Mouse (Mus musculus) testis, adult 2 months (tissue): ENCODE measurements around the gene Gm20388.

ENCODE experiments used
- CTCF ChIP-seq: fragments of 200-500 bp; IDR thresholded peaks from 2 replicates; pipeline ENCODE4 v1.5.1; 2012; ENCODE audit warnings: low read depth, mild to moderate bottlenecking, inconsistent platforms, low read length, moderate library complexity; ENCODE audit not compliant: control insufficient read depth, insufficient read depth, insufficient replicate concordance
- POLR2A ChIP-seq: fragments of 200-500 bp; IDR thresholded peaks from 2 replicates; pipeline ENCODE4 v1.6.1; 2012; ENCODE audit warnings: low read depth, mild to moderate bottlenecking, inconsistent platforms, low read length, moderate library complexity; ENCODE audit not compliant: control insufficient read depth

DNA sequence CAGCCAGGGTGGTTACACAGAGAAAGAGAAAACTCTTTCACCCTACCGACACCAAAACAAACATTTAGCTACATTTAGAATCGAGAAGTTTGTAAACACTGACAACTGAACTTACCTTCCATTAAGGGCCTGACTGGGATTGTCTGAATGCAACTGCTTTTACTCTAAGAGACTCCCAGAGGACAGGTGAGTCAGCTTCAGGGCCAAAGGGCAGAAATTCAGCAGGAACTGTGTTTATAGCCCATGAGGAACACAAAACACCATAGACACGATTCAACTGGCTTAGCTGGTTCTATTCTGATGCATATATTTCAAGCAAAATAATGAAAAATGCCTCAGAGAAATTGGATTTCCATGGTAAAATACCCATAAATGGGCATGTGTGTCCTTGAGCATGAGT lies 4104.1 kb downstream of the Gm20388 start:
- no peak for TF ChIP-seq POLR2A
- no peak for TF ChIP-seq CTCF
